Mouse (Mus musculus): ENCODE data around the gene Olfr1306.

Gene Olfr1306

GRCm38 (mm10) chr2:111916171-111916570 lies at the start of gene Olfr1306:
Gene Olfr1306 (minus strand): TSS chr2:111916271.
- DNase-seq = no peak

- DNase-seq = no peak
Measured at GRCm38 (mm10) chr2:111964844-111965243, 48.8 kb upstream of the Olfr1306 start, which contains the start of gene Olfr1308. Gene Olfr1308 (minus strand): TSS chr2:111964944.

DNA sequence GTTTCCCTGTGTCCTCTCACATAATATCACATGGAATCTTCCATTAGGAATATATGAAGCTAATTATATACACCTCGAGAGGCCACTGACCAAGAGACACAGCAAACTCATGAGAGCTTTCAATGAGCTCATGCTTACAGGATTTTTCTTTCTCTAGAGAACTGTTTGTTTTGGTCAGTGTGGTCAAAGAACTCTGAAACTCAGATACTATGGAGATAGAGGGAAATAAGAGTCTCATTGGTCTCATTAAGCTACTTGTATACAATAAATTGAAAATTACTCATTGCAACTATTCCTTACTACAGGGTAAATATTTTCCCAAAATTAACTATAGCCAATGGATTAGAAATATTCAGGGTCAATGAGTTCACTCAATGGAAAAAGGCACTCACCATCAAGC lies 33.3 kb upstream of the Olfr1306 start, which contains the start of gene Olfr1307:
Gene Olfr1307 (minus strand): TSS at position 101 of the 400 bp plus-strand sequence.
- DNase-seq = no peak

GRCm38 (mm10) chr2:111877049-111877448 lies 39.0 kb downstream of the Olfr1306 start, which contains the start of gene Olfr1305:
Gene Olfr1305 (minus strand): TSS chr2:111877149.
- DNase-seq = no peak

All from cerebellum, postnatal 10 days (tissue).